Mouse (Mus musculus) ovary, postnatal 14 days (tissue): ENCODE data around the gene Arhgap42.

Experiments
- DNase-seq: peaks from one replicate; pipeline ENCODE4 v3.0.0; 2022; ENCODE audit warnings: low spot score

The Arhgap42 gene

GRCm38 (mm10) chr9:9208205-9208604, 30.7 kb downstream of the Arhgap42 start:
- no peak for DNase-seq

DNA sequence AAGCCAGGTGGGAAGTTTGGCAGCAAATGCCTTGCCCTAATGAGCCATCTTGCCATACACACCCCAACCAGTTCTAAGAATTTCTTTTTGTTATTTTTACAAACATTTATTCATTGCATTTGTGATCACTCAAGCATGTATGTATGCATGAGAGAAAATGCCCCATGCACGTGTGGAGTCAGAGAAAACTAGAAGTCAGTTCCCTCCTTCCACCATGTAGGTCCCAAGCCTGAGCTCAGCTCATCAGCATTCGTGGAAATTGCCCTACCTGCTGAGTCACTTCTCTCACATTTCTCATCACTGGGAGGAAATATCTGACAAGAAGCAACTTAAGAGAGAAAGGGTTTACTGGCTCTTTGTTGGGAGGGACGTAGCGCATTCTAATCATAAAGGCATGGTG, 31.6 kb downstream of the Arhgap42 start:
- no peak for DNase-seq

DNA sequence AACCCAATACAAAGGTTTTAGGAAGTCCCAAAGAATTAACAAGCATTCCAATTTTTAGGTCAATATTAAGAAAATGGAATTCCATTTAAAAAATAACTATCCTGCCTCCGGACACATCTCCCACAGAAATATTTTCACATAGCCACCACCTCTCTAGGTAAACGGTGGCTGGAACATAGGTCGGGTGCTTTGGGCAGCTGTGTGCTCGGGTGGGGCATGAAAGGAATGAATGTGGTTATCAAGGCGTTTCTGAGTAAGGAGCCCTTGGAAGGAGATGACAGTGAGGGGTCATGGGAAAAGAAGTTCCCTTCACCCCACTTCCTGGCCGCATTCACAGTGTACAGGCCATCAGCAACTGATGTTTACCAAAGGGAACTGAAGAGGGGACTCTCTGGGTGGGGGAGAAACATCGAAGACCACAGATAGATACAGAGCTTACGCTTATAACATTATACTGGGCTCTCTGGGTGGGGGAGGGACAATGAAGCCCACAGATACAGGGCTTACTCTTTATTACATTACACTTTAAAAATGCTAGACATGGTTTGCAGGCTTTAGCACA, 38.0 kb downstream of the Arhgap42 start:
- DNase-seq = no peak

DNA sequence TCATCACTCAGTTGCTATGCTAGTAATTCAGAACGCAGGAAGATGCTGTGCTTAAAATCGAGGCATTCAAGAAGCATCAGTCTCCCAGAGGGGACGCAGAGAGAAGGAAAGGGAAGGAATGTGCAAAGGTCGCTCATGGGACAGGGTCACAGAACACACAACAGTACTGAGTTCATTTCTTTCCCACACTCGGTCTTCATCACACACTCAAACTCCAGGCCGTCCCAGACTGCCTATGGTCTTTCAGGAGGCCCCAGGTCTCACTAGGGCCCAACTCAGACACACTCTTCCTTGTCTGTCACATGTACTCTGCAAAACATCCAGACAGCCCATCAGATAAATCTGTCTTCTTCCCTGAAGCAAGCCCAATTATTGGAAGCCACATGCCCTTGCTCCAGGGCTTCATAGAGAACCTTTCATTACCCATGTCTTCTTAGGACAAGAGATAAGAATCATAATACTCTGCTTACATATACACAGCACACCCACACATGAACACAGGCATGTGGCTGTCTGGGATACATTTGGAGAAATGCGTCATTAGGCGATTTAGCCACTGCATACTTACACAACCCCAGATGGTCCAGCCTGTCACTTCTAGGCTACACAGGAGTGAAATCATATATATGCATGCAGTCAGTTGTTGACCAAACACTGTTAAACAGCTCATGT, 39.6 kb downstream of the Arhgap42 start:
- DNase-seq = no peak

GRCm38 (mm10) chr9:9198645-9199044, 40.3 kb downstream of the Arhgap42 start:
- DNase-seq = no peak

DNA sequence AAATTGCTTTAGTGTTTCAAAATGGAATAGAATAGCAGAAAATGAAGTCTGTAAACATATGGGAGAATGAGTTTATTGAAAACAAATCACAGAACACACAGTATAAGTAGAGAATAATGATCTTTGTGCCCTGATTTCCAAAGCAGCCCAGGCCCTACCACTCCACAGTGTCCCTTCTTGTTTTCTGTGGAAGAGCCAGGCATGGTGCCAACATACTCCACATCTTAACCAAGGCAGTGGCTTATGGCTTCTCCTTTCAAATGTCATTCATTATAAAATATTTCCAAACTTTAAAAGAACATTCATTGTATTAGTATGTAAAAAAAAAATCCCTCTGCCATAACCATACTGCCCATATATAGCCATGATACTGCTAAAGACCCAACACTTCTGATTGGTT, 42.9 kb downstream of the Arhgap42 start:
- DNase-seq = no peak

DNA sequence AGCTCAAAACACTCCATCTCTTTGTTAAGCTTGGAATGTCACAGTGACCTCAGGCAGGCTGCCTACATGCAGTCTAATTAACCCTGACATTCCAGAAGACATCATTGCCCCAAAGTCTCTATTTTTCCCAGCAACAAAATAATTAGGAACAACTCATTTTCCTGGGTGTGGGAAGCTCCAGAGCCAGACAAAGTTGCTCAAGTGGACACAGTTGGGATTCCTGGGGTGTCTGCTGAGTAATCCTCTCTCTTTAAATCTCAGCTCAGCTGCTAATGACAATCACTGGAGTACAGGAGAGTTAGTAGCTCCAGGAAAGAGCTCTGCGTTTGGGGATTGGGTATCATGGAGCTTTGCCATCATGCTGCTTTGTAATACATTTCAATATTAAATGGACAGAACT, 44.4 kb downstream of the Arhgap42 start:
- DNase-seq = no peak

GRCm38 (mm10) chr9:9192716-9193115, 46.2 kb downstream of the Arhgap42 start:
- DNase-seq = no peak

GRCm38 (mm10) chr9:9190835-9191234, 48.1 kb downstream of the Arhgap42 start:
- no peak for DNase-seq

DNA sequence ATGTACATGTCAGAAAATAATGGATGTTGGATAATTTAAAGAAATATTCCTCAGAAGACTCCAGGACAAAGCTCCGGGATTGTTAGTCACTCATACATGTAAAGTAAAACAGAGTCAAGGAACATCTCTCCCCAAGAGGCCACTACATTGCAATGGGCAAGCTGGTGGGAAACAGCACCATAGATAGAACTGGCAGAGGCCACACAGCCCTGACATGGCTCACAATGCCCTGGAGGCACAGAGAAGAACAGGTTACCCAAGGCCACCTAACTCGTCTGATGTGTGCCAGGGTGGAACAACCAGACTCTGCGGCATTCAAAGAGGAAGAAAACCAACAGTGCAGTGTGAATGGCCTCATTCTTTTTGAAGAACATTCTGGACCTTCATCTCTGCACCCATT, 50.7 kb downstream of the Arhgap42 start:
- DNase-seq = no peak

GRCm38 (mm10) chr9:9177745-9178144, 61.2 kb downstream of the Arhgap42 start:
- no peak for DNase-seq

GRCm38 (mm10) chr9:9174924-9175323, 64.0 kb downstream of the Arhgap42 start:
- no peak for DNase-seq

DNA sequence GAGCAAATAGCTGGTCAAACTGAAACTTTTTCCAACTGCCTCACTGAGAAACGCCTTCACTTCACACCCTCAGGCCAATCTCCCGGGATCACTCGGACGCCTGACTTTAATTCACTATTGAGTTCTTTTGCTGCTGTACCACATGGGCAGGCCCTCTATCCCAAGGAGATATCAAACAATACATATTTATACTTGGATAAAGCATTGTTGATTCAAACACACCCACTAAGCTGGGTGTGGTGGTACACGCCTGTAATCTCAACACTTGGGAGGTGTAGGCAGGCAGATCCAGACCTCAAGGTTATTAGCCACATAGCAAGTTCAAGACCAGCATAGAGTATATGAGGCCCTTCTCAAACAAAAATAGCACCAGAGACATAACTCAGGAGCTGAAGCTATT, 64.7 kb downstream of the Arhgap42 start:
- DNase-seq = no peak

DNA sequence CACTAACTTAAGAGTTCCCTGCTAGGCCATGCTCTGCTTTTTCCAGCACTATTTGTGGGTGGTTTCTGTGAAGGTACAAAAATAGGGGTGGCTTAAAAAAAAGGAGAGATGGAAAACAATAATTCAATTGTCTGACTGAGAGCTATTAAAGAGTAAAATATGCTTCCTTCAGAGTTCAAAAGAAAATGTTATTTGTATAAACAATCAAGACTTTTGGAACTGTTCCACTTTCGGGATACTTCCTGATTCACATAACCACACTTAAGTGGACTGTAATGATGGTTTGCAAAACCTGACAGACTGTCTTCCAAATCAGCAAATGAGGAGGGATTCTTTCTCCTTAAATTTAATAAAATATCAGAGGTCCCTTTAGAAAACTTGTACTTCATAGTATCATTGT, 65.8 kb downstream of the Arhgap42 start:
- DNase-seq = no peak

GRCm38 (mm10) chr9:9171146-9171816, 67.6 kb downstream of the Arhgap42 start:
- no peak for DNase-seq

- no peak for DNase-seq
Measured at GRCm38 (mm10) chr9:9165641-9166063, 73.2 kb downstream of the Arhgap42 start.

GRCm38 (mm10) chr9:9160736-9161135, 78.2 kb downstream of the Arhgap42 start:
- no peak for DNase-seq

GRCm38 (mm10) chr9:9158241-9158640, 80.7 kb downstream of the Arhgap42 start:
- no peak for DNase-seq

DNA sequence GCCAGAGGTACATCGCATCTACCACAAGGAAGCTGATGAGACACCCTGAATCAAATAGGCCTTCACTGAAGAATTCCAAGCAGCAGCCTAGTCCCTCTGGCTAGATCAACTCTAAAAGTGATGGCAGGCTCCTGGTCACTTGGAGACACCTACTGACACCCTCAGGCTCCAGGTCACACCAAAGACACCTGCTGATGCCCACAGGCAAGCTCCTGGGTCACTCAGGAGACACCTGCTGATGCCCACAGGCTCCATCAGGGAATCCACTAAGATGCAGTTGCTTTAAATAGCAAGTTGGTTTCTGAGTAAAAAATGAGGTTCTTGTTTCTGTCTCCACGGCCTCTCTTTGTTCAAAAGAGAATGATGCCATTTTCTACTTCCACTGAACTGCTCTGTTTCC, 81.5 kb downstream of the Arhgap42 start:
- DNase-seq = no peak

- no peak for DNase-seq
Measured at GRCm38 (mm10) chr9:9154636-9155035, 84.3 kb downstream of the Arhgap42 start.

GRCm38 (mm10) chr9:9144301-9145121, 94.4 kb downstream of the Arhgap42 start:
- no peak for DNase-seq

- DNase-seq = no peak
Measured at GRCm38 (mm10) chr9:9143102-9143501, 95.8 kb downstream of the Arhgap42 start.

GRCm38 (mm10) chr9:9142561-9142960, 96.3 kb downstream of the Arhgap42 start:
- DNase-seq = no peak
